Mouse (Mus musculus) ES-E14 (cell line): ENCODE measurements around the gene Tas2r129. TPM values are rescaled to one million over a fixed set of nuclear protein-coding genes. Genes with fewer than 3 reads are reported as not detected.
"Not testable (repeated sequence)": the region's sequence is repeated elsewhere in the genome, so short reads cannot be mapped to it uniquely, and the experiment has no call there.

Experiments used
- DNase-seq: peaks from one replicate; pipeline ENCODE4 v3.0.0-alpha.2; 2013; ENCODE audit warnings: low read depth, low spot score
- H3K27ac ChIP-seq: 2 replicates; pipeline ENCODE4 v1.5.1; 2012; ENCODE audit warnings: low read depth, mild to moderate bottlenecking, low read length, moderate library complexity, mixed read lengths; ENCODE audit not compliant: poor library complexity, insufficient read depth, severe bottlenecking
- H3K36me3 ChIP-seq: 2 replicates; pipeline ENCODE4 v1.6.1; 2012; ENCODE audit warnings: mild to moderate bottlenecking, low read length, moderate library complexity, mixed read lengths; ENCODE audit not compliant: control insufficient read depth, poor library complexity, insufficient read depth, severe bottlenecking
- H3K4me1 ChIP-seq, 2 experiments: fragments of 150-350 bp in 1 of 2; sonication (generic) in 1 of 2; 2 replicates each; pipeline ENCODE4 v1.6.1; 2012; ENCODE audit warnings: low read length in 2 of 2, mild to moderate bottlenecking in 1 of 2, mixed read lengths in 1 of 2; ENCODE audit not compliant: control insufficient read depth in 2 of 2, insufficient read depth in 2 of 2, poor library complexity in 1 of 2
- H3K4me3 ChIP-seq, 2 experiments: fragments of 150-350 bp in 1 of 2; sonication (generic) in 1 of 2; 2 replicates each; pipeline ENCODE4 v1.5.1; 2012; ENCODE audit warnings: low read length in 2 of 2, low read depth in 1 of 2, mild to moderate bottlenecking in 1 of 2, mixed read lengths in 1 of 2; ENCODE audit not compliant: insufficient read depth in 1 of 2, poor library complexity in 1 of 2, severe bottlenecking in 1 of 2
- H3K9ac ChIP-seq: 2 replicates; pipeline ENCODE4 v1.6.1; 2012; ENCODE audit warnings: low read depth, mild to moderate bottlenecking, low read length, mixed read lengths; ENCODE audit not compliant: poor library complexity, insufficient read depth, severe bottlenecking
- H3K9me3 ChIP-seq: fragments of 150-350 bp; sonication (generic); 2 replicates; pipeline ENCODE4 v1.6.1; 2012; ENCODE audit warnings: low read depth, mild to moderate bottlenecking, low read length; ENCODE audit not compliant: control insufficient read depth, insufficient read depth
- CHD2 ChIP-seq: IDR thresholded peaks from 2 replicates; pipeline ENCODE4 v1.6.1; 2014; ENCODE audit warnings: mild to moderate bottlenecking, low read depth, low read length, inconsistent platforms
- HCFC1 ChIP-seq: IDR thresholded peaks from 2 replicates; pipeline ENCODE4 v1.6.1; 2012; ENCODE audit warnings: low read length, inconsistent platforms, borderline replicate concordance; ENCODE audit not compliant: insufficient read depth
- MAFK ChIP-seq: IDR thresholded peaks from 2 replicates; pipeline ENCODE4 v1.6.1; 2014; ENCODE audit warnings: mild to moderate bottlenecking, low read depth, low read length, inconsistent platforms; ENCODE audit not compliant: insufficient read depth
- ZC3H11A ChIP-seq: IDR thresholded peaks from 2 replicates; pipeline ENCODE4 v1.6.1; 2012; ENCODE audit warnings: low read depth, mild to moderate bottlenecking, inconsistent platforms, low read length, borderline replicate concordance
- ZNF384 ChIP-seq: IDR thresholded peaks from 2 replicates; pipeline ENCODE4 v1.6.1; 2012; ENCODE audit warnings: low read depth, low read length, inconsistent platforms
- in situ Hi-C, 2 experiments: fragments of 600-800 bp; cut with MboI; formaldehyde crosslinking; loops; one replicate each; pipeline ENCODE4 v1.15.1; 2025; ENCODE audit warnings: low sequenced_read_pairs in 2 of 2, inconsistent platforms in 1 of 2; ENCODE audit not compliant: unreplicated experiment in 2 of 2
- total RNA-seq: library from RNA; depleted of rRNA; stranded (reverse); fragments of 300-350 nt; gene quantifications from 2 replicates; pipeline ENCODE4 v1.2.3, GENCODE M21; 2012; rRNA removed

Gene Tas2r129
- not detected in 2 replicates for total RNA-seq

DNA sequence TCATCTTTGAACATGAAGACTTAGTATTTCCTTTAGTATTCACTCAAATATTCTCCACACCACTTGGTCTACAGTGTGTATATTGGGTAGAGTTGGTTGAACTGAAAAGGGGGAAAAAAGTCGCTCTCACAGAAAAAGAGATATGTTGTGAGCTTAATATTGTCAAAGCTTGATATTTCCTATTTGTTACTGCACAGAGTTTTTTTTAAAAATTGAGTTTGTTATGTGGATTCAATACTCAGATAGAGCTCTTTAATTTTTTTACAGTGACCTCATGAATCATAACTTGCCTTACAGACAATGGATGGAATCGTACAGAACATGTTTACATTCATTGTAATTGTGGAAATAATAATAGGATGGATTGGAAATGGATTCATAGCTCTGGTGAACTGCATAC is at the start of gene Tas2r129:
Gene Tas2r129, plus strand, starts transcription at position 301 of the 400 bp plus-strand sequence.
- no peaks in the 10 kb centered on the region for H3K9me3 ChIP-seq
- in situ Hi-C loops = no loop called here
- DNase-seq = no peak
- TF ChIP-seq CHD2 = no peak
- no peak for TF ChIP-seq ZC3H11A
- TF ChIP-seq HCFC1 = no peak
- TF ChIP-seq MAFK = no peak
- TF ChIP-seq ZNF384 = no peak
- H3K9ac ChIP-seq = no peak within 1 kb of the TSS
- no peak within 1 kb of the TSS for H3K4me3 ChIP-seq
- H3K36me3 ChIP-seq = no peaks in the 10 kb centered on the region
- H3K27ac ChIP-seq = no peak within 1 kb of the TSS
- H3K4me1 ChIP-seq = no peaks in the 10 kb centered on the region

- TF ChIP-seq HCFC1 (no peak), ZNF384 (no peak), CHD2 (no peak), MAFK (no peak), ZC3H11A (no peak)
- DNase-seq = no peak
- no peaks in the 10 kb centered on the region for H3K4me1 ChIP-seq
- H3K9ac ChIP-seq = no peak within 1 kb of the TSS
- no peaks in the 10 kb centered on the region for H3K9me3 ChIP-seq
- H3K4me3 ChIP-seq = no peak within 1 kb of the TSS
- in situ Hi-C loops = no loop called here
- no peak within 1 kb of the TSS for H3K27ac ChIP-seq
- H3K36me3 ChIP-seq = no peaks in the 10 kb centered on the region
Measured at GRCm38 (mm10) chr6:132909351-132909750, 41.6 kb upstream of the Tas2r129 start, which contains the start of gene Tas2r125. Gene Tas2r125 (plus strand): TSS chr6:132909651.

GRCm38 (mm10) chr6:132941376-132941775 is 9.5 kb upstream of the Tas2r129 start:
- H3K36me3 ChIP-seq, H3K4me3 ChIP-seq, H3K9ac ChIP-seq, H3K4me1 ChIP-seq, DNase-seq, H3K9me3 ChIP-seq, in situ Hi-C loops, H3K27ac ChIP-seq: not testable (repeated sequence)

DNA sequence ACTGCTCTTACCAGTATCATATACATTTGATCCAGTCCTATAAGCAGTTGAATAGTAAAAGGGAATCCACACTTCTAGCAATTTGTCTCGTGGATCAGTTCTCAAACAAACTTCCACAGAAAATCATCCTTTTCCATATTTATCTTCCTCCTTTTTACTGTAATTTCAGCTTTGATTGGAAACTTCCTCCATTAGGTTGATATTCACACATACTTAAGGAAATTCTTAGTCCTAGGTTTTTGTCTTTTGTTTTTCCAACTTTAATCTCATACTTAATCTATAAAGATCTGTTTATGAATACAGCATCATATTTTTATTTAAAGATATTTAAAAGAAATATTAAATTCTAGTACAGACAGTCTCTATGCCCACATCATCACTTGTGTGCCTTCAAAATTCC is 6.9 kb downstream of the Tas2r129 start, which contains the start of gene Tas2r131:
Gene Tas2r131, minus strand, starts transcription at position 101 of the 400 bp plus-strand sequence.
- Histone ChIP-seq H3K36me3 (no peaks in the 10 kb centered on the region), H3K9ac (no peak within 1 kb of the TSS), H3K27ac (no peak within 1 kb of the TSS), H3K9me3 (no peaks in the 10 kb centered on the region), H3K4me1 (no peaks in the 10 kb centered on the region), H3K4me3 (no peak within 1 kb of the TSS)
- no peak for DNase-seq
- in situ Hi-C loops = no loop called here
- TF ChIP-seq ZC3H11A (no peak), CHD2 (no peak), ZNF384 (no peak), MAFK (no peak), HCFC1 (no peak)

GRCm38 (mm10) chr6:132980865-132981264 is 30.0 kb downstream of the Tas2r129 start, which contains the start of gene Tas2r109:
Gene Tas2r109 (minus strand): TSS chr6:132980965.
- Histone ChIP-seq H3K9ac (no peak within 1 kb of the TSS), H3K27ac (no peak within 1 kb of the TSS), H3K9me3 (no peaks in the 10 kb centered on the region), H3K4me1 (no peaks in the 10 kb centered on the region), H3K36me3 (no peaks in the 10 kb centered on the region), H3K4me3 (no peak within 1 kb of the TSS)
- TF ChIP-seq ZNF384 (no peak), CHD2 (no peak), ZC3H11A (no peak)
- in situ Hi-C loops = no loop called here
- no peak for DNase-seq

Other genes starting within 250 kb of the Tas2r129 start
- not detected in 2 replicates for gene Tas2r122, start 239.2 kb upstream of the Tas2r129 start, total RNA-seq
- gene Tas2r115, start 213.1 kb upstream of the Tas2r129 start, total RNA-seq = not detected in 2 replicates
- gene Tas2r124, start 196.4 kb upstream of the Tas2r129 start, total RNA-seq = not detected in 2 replicates
- gene Tas2r102, start 189.0 kb upstream of the Tas2r129 start, total RNA-seq = not detected in 2 replicates
- gene Tas2r136, start 172.9 kb upstream of the Tas2r129 start, total RNA-seq = not detected in 2 replicates
- not detected in 2 replicates for gene Tas2r117, start 148.3 kb upstream of the Tas2r129 start, total RNA-seq
- not detected in 2 replicates for gene Tas2r123, start 104.0 kb upstream of the Tas2r129 start, total RNA-seq
- gene Tas2r116, start 95.7 kb upstream of the Tas2r129 start, total RNA-seq = not detected in 2 replicates
- not detected in 2 replicates for gene Tas2r110, start 83.1 kb upstream of the Tas2r129 start, total RNA-seq
- not detected in 2 replicates for gene Tas2r113, start 58.1 kb upstream of the Tas2r129 start, total RNA-seq
- gene Tas2r125, start 41.5 kb upstream of the Tas2r129 start, total RNA-seq = not detected in 2 replicates
- gene Tas2r131, start 6.8 kb downstream of the Tas2r129 start, total RNA-seq = not detected in 2 replicates
- gene Tas2r109, start 29.9 kb downstream of the Tas2r129 start, total RNA-seq = not detected in 2 replicates
- not detected in 2 replicates for gene Tas2r103, start 86.0 kb downstream of the Tas2r129 start, total RNA-seq
- not detected in 2 replicates for gene Tas2r140, start 104.7 kb downstream of the Tas2r129 start, total RNA-seq
- 10.2 and 10.4 TPM in 2 replicates for gene Smim10l1, start 153.8 kb downstream of the Tas2r129 start, total RNA-seq